ENCODE assay signal across 25 mouse cellular contexts in the genomic region with DNA sequence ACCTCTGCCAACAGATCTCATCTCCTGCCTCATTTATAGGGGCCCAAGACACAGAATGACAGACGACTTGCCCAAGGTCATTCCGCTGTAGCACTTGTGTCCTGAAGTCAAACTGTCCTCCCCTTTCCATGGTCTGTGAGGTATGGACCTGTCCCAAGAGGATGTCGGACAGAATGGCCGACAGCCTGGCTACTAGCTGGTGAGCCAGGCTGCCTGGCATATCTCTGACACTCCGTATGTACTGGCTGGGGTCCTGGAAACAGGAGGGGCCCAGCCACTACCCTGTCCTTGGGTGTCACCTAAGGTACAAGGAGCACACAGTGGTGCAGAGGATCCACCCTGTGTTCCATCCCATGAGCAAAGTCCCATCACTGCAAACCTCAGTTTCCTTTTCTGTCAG. TPM values are rescaled to one million over a fixed set of nuclear protein-coding genes. Genes with fewer than 3 reads are reported as not detected.
DNase-seq lines count a peak whose midpoint lies in the region; ATAC-seq lines count a peak whose summit lies in the region.
"Had no signal": no experiment of that assay in that cellular context is flagged by ENCODE, and none has a peak within 500 bp of the region (broad histone marks: within the 10 kb centered on the region; RNA-seq: fewer than 3 reads in every experiment).

No protein-coding gene starts in this region.

- peaks cover 15% of the 10 kb centered on the region for H3K36me3 ChIP-seq in midbrain, embryonic 12.5 days
- peaks cover 3% of the 10 kb centered on the region; the same call in 1 of the 2 replicates for H3K36me3 ChIP-seq in midbrain, embryonic 16.5 days (ENCODE audit: control insufficient read depth, insufficient read depth, low read length)
- peaks cover 46% of the 10 kb centered on the region for H3K36me3 ChIP-seq in neural tube, embryonic 12.5 days
- peaks cover 67% of the 10 kb centered on the region for H3K36me3 ChIP-seq in neural tube, embryonic 13.5 days
- H3K36me3 ChIP-seq: embryonic facial prominence, embryonic 12.5 days; embryonic facial prominence, embryonic 15.5 days; G1E; intestine, embryonic 15.5 days had no signal

- no peak overlapping the region for H3K4me3 ChIP-seq in midbrain, embryonic 12.5 days
- no peak overlapping the region for H3K4me3 ChIP-seq in midbrain, embryonic 16.5 days (ENCODE audit: low read depth, low read length)
- H3K4me3 ChIP-seq in neural tube, embryonic 12.5 days = no peak overlapping the region
- no peak overlapping the region for H3K4me3 ChIP-seq in neural tube, embryonic 13.5 days
- H3K4me3 ChIP-seq: embryonic facial prominence, embryonic 12.5 days; embryonic facial prominence, embryonic 15.5 days; intestine, embryonic 15.5 days had no signal

- DNase-seq in cerebellum, postnatal 14 days = peak; percentile 33 to 55
- DNase-seq in cerebellum, adult 11 months = no peak
- no peak for DNase-seq in neural tube, embryonic 10.5 days (ENCODE audit: extremely low spot score, low spot score)
- no peak for DNase-seq in urinary bladder, postnatal 25 days (ENCODE audit: low spot score)
- DNase-seq: adrenal gland, postnatal 10 days; adrenal gland, postnatal 36 days; B cell, adult 2 months; cerebellum, adult 2 months; cerebellum, adult 9-11 months; gastrocnemius, postnatal 10 days; gastrocnemius, postnatal 36 days; kidney, adult 11 months had no signal

- no peak overlapping the region for H3K9ac ChIP-seq in midbrain, embryonic 12.5 days (replicated peaks)
- H3K9ac ChIP-seq in midbrain, embryonic 16.5 days (ENCODE audit: low read depth, low read length) = no peak overlapping the region
- no peak overlapping the region for H3K9ac ChIP-seq in neural tube, embryonic 12.5 days
- peak overlapping the region; percentile 53; the same call in 1 of the 2 replicates for H3K9ac ChIP-seq in neural tube, embryonic 13.5 days
- H3K9ac ChIP-seq: embryonic facial prominence, embryonic 12.5 days; embryonic facial prominence, embryonic 15.5 days; intestine, embryonic 15.5 days had no signal

- H3K4me2 ChIP-seq in midbrain, embryonic 12.5 days (replicated peaks) = no peak overlapping the region
- H3K4me2 ChIP-seq in midbrain, embryonic 16.5 days (ENCODE audit: low read length) = no peak overlapping the region
- peak overlapping the region; percentile 39 for H3K4me2 ChIP-seq in neural tube, embryonic 12.5 days (replicated peaks)
- H3K4me2 ChIP-seq in neural tube, embryonic 13.5 days = peak overlapping the region; percentile 7; the same call in 1 of the 2 replicates
- H3K4me2 ChIP-seq: embryonic facial prominence, embryonic 12.5 days; embryonic facial prominence, embryonic 15.5 days; heart, embryonic 11.5 days; intestine, embryonic 15.5 days had no signal

- WGBS in midbrain, embryonic 12.5 days = 90% methylated on average over 5 of the region's 5 CpGs
- 90% methylated on average over 5 of the region's 5 CpGs for whole genome bisulfite sequencing in midbrain, embryonic 16.5 days
- WGBS in neural tube, embryonic 12.5 days = 81% methylated on average over 5 of the region's 5 CpGs
- 76% methylated on average over 5 of the region's 5 CpGs for WGBS in neural tube, embryonic 13.5 days

- H3K9me3 ChIP-seq in midbrain, embryonic 12.5 days = no peaks in the 10 kb centered on the region
- no peaks in the 10 kb centered on the region for H3K9me3 ChIP-seq in midbrain, embryonic 16.5 days (replicated peaks; ENCODE audit: control insufficient read depth, low read length, poor library complexity, severe bottlenecking)
- no peaks in the 10 kb centered on the region for H3K9me3 ChIP-seq in neural tube, embryonic 12.5 days
- H3K9me3 ChIP-seq in neural tube, embryonic 13.5 days = no peaks in the 10 kb centered on the region
- H3K9me3 ChIP-seq: embryonic facial prominence, embryonic 12.5 days; embryonic facial prominence, embryonic 15.5 days; intestine, embryonic 15.5 days had no signal

- peaks cover 45% of the 10 kb centered on the region for H3K27me3 ChIP-seq in midbrain, embryonic 12.5 days
- H3K27me3 ChIP-seq in midbrain, embryonic 16.5 days (ENCODE audit: control insufficient read depth, insufficient read depth, low read depth, low read length) = no peaks in the 10 kb centered on the region
- peaks cover 27% of the 10 kb centered on the region for H3K27me3 ChIP-seq in neural tube, embryonic 12.5 days (replicated peaks)
- H3K27me3 ChIP-seq in neural tube, embryonic 13.5 days = peaks cover 31% of the 10 kb centered on the region

- peak overlapping the region; percentile 35 for H3K27ac ChIP-seq in midbrain, embryonic 12.5 days (replicated peaks)
- no peak overlapping the region for H3K27ac ChIP-seq in midbrain, embryonic 16.5 days (ENCODE audit: low read length)
- 0 out of 2 replicates have a peak overlapping the region, but pooled peaks have one; percentile 42 for H3K27ac ChIP-seq in neural tube, embryonic 12.5 days
- H3K27ac ChIP-seq in neural tube, embryonic 13.5 days (replicated peaks) = peak overlapping the region; percentile 61
- H3K27ac ChIP-seq: embryonic facial prominence, embryonic 12.5 days; embryonic facial prominence, embryonic 15.5 days; intestine, embryonic 15.5 days had no signal

- ATAC-seq in midbrain, embryonic 12.5 days (ENCODE audit: low FRiP score, low read depth) = no peak
- ATAC-seq in midbrain, embryonic 16.5 days = no peak
- ATAC-seq in neural tube, embryonic 12.5 days (ENCODE audit: low FRiP score, low read depth) = no peak
- no peak for ATAC-seq in neural tube, embryonic 13.5 days (ENCODE audit: low read depth)
- ATAC-seq: forebrain, embryonic 16.5 days; intestine, embryonic 15.5 days; Patski had no signal

- H3K4me1 ChIP-seq in midbrain, embryonic 12.5 days = peaks cover 79% of the 10 kb centered on the region
- H3K4me1 ChIP-seq in midbrain, embryonic 16.5 days (ENCODE audit: control insufficient read depth, insufficient read depth, low read length) = peaks cover 26% of the 10 kb centered on the region
- peaks cover 89% of the 10 kb centered on the region for H3K4me1 ChIP-seq in neural tube, embryonic 12.5 days
- H3K4me1 ChIP-seq in neural tube, embryonic 13.5 days (replicated peaks) = peaks cover 93% of the 10 kb centered on the region

RNA-seq across cellular contexts. Expression of a gene that starts 9.2 kb away (rescaled TPM):
- polyA plus RNA-seq in midbrain, embryonic 12.5 days (2016; fragmentation: Nextera tagmentation; extraction: Ambion mirVana) = 15.3 and 17.1 TPM in 2 replicates
- 5.8 and 7.7 TPM in 2 replicates for polyA plus RNA-seq in midbrain, embryonic 16.5 days (2015; fragmentation: Nextera tagmentation; extraction: Ambion mirVana)
- 34.5 and 35.4 TPM in 2 replicates for polyA plus RNA-seq in neural tube, embryonic 12.5 days (2016; fragmentation: Nextera tagmentation; extraction: Ambion mirVana)
- 30.0 and 30.2 TPM in 2 replicates for polyA plus RNA-seq in neural tube, embryonic 13.5 days (2015; fragmentation: Nextera tagmentation; extraction: Ambion mirVana)
- polyA plus RNA-seq: G1E; heart, embryonic 14.5 days; heart, postnatal 0 days; Patski had no signal

RNA-seq across cellular contexts. Expression of a gene that starts 14.8 kb away (rescaled TPM):
- 14.3 and 15.2 TPM in 2 replicates for polyA plus RNA-seq in midbrain, embryonic 12.5 days (2016; fragmentation: Nextera tagmentation; extraction: Ambion mirVana)
- polyA plus RNA-seq in midbrain, embryonic 16.5 days (2015; fragmentation: Nextera tagmentation; extraction: Ambion mirVana) = 21.8 and 25.4 TPM in 2 replicates
- polyA plus RNA-seq in neural tube, embryonic 12.5 days (2016; fragmentation: Nextera tagmentation; extraction: Ambion mirVana) = 19.5 and 20.2 TPM in 2 replicates
- 19.0 TPM in 2 replicates for polyA plus RNA-seq in neural tube, embryonic 13.5 days (2015; fragmentation: Nextera tagmentation; extraction: Ambion mirVana)

RNA-seq across cellular contexts. Expression of a gene that starts 52.9 kb away (rescaled TPM):
- 3.4 and 3.8 TPM in 2 replicates for polyA plus RNA-seq in midbrain, embryonic 12.5 days (2016; fragmentation: Nextera tagmentation; extraction: Ambion mirVana)
- polyA plus RNA-seq in midbrain, embryonic 16.5 days (2015; fragmentation: Nextera tagmentation; extraction: Ambion mirVana) = 0.69 and 1.0 TPM in 2 replicates
- polyA plus RNA-seq in neural tube, embryonic 12.5 days (2016; fragmentation: Nextera tagmentation; extraction: Ambion mirVana) = 22.6 and 26.3 TPM in 2 replicates
- polyA plus RNA-seq in neural tube, embryonic 13.5 days (2015; fragmentation: Nextera tagmentation; extraction: Ambion mirVana) = 6.9 and 7.4 TPM in 2 replicates
- polyA plus RNA-seq: G1E, Patski had no signal

Comparison
In these comparisons a context has a peak if more than half of its experiments do, and no peak if none do; other contexts are left out.
1. DNase-seq: peak in cerebellum, postnatal 14 days (2 of 2); none in cerebellum, adult 11 months (single experiment), neural tube, embryonic 10.5 days (single experiment) and urinary bladder, postnatal 25 days (single experiment).
2. H3K4me2 ChIP-seq: peak in neural tube, embryonic 12.5 days (single experiment) and neural tube, embryonic 13.5 days (single experiment); none in midbrain, embryonic 12.5 days (single experiment) and midbrain, embryonic 16.5 days (single experiment).